Mouse (Mus musculus): ENCODE measurements around the gene Mrgprf. TPM values are rescaled to one million over a fixed set of nuclear protein-coding genes. Genes with fewer than 3 reads are reported as not detected.

The Mrgprf gene
- polyA plus RNA-seq, 1 experiment from 2014 or later, result not detected

- Histone ChIP-seq H3K36me3 (ENCODE audit: inconsistent target) (no peaks in the 10 kb centered on the region), H3K79me2 (ENCODE audit: inconsistent target) (no peaks in the 10 kb centered on the region), H3K4me3 (ENCODE audit: inconsistent target) (no peak overlapping the region), H3K27ac (no peak overlapping the region)
- WGBS (ENCODE audit: missing documents), result 100% methylated on average over 1 of the region's 1 CpGs
These were observed 9.2 kb downstream of the Mrgprf start for GRCm38 (mm10) chr7:145309877-145310276.

- 66% methylated on average over 5 of the region's 5 CpGs for WGBS (ENCODE audit: missing documents)
- H3K36me3 ChIP-seq (ENCODE audit: inconsistent target), result no peaks in the 10 kb centered on the region
- H3K27ac ChIP-seq, result no peak overlapping the region
- H3K4me3 ChIP-seq (ENCODE audit: inconsistent target), result no peak overlapping the region
- no peaks in the 10 kb centered on the region for H3K79me2 ChIP-seq (ENCODE audit: inconsistent target)
These were observed 9.9 kb downstream of the Mrgprf start for GRCm38 (mm10) chr7:145310526-145310925.

GRCm38 (mm10) chr7:145312137-145312536, 11.5 kb downstream of the Mrgprf start:
- no peaks in the 10 kb centered on the region for H3K79me2 ChIP-seq (ENCODE audit: inconsistent target)
- no peak overlapping the region for H3K4me3 ChIP-seq (ENCODE audit: inconsistent target)
- H3K27ac ChIP-seq, result no peak overlapping the region
- WGBS (ENCODE audit: missing documents), result 93% methylated on average over 3 of the region's 3 CpGs
- H3K36me3 ChIP-seq (ENCODE audit: inconsistent target), result no peaks in the 10 kb centered on the region

- H3K4me3 ChIP-seq (ENCODE audit: inconsistent target), result no peak within 1 kb of the TSS
- no peaks in the 10 kb centered on the region for H3K79me2 ChIP-seq (ENCODE audit: inconsistent target)
- no peak within 1 kb of the TSS for H3K27ac ChIP-seq
- no peaks in the 10 kb centered on the region for H3K36me3 ChIP-seq (ENCODE audit: inconsistent target)
- 98% methylated on average over 6 of the region's 6 CpGs for WGBS (ENCODE audit: missing documents)
These were observed 14.3 kb downstream of the Mrgprf start, which contains the start of gene Mrgprd for GRCm38 (mm10) chr7:145314785-145315411. TSS of gene Mrgprd (plus strand) at chr7:145314835.

- WGBS (ENCODE audit: missing documents), result 78% methylated on average over 4 of the region's 4 CpGs
- Histone ChIP-seq H3K79me2 (ENCODE audit: inconsistent target) (no peaks in the 10 kb centered on the region), H3K4me3 (ENCODE audit: inconsistent target) (no peak overlapping the region), H3K27ac (no peak overlapping the region), H3K36me3 (ENCODE audit: inconsistent target) (no peaks in the 10 kb centered on the region)
These were observed 16.9 kb downstream of the Mrgprf start for GRCm38 (mm10) chr7:145317522-145317921.

- Histone ChIP-seq H3K4me3 (ENCODE audit: inconsistent target) (no peak overlapping the region), H3K79me2 (ENCODE audit: inconsistent target) (no peaks in the 10 kb centered on the region), H3K27ac (no peak overlapping the region), H3K36me3 (ENCODE audit: inconsistent target) (no peaks in the 10 kb centered on the region)
- WGBS (ENCODE audit: missing documents), result 88% methylated on average over 3 of the region's 3 CpGs
These were observed 18.9 kb downstream of the Mrgprf start for GRCm38 (mm10) chr7:145319481-145319880.

- WGBS (ENCODE audit: missing documents), result 58% methylated on average over 4 of the region's 4 CpGs
- Histone ChIP-seq H3K4me3 (ENCODE audit: inconsistent target) (no peak overlapping the region), H3K27ac (no peak overlapping the region), H3K79me2 (ENCODE audit: inconsistent target) (no peaks in the 10 kb centered on the region), H3K36me3 (ENCODE audit: inconsistent target) (no peaks in the 10 kb centered on the region)
These were observed 23.0 kb downstream of the Mrgprf start for GRCm38 (mm10) chr7:145323607-145324006.

- H3K27ac ChIP-seq, result no peak overlapping the region
- H3K4me3 ChIP-seq (ENCODE audit: inconsistent target), result no peak overlapping the region
- H3K36me3 ChIP-seq (ENCODE audit: inconsistent target), result no peaks in the 10 kb centered on the region
- H3K79me2 ChIP-seq (ENCODE audit: inconsistent target), result no peaks in the 10 kb centered on the region
- 57% methylated on average over 2 of the region's 2 CpGs for WGBS (ENCODE audit: missing documents)
These were observed 25.1 kb downstream of the Mrgprf start for GRCm38 (mm10) chr7:145325697-145326096.

GRCm38 (mm10) chr7:145329982-145330381, 29.4 kb downstream of the Mrgprf start:
- H3K27ac ChIP-seq, result no peak overlapping the region
- WGBS (ENCODE audit: missing documents), result 93% methylated on average over 2 of the region's 2 CpGs
- no peaks in the 10 kb centered on the region for H3K36me3 ChIP-seq (ENCODE audit: inconsistent target)
- no peak overlapping the region for H3K4me3 ChIP-seq (ENCODE audit: inconsistent target)
- H3K79me2 ChIP-seq (ENCODE audit: inconsistent target), result no peaks in the 10 kb centered on the region

GRCm38 (mm10) chr7:145330641-145331040, 30.0 kb downstream of the Mrgprf start:
- H3K79me2 ChIP-seq (ENCODE audit: inconsistent target), result no peaks in the 10 kb centered on the region
- H3K4me3 ChIP-seq (ENCODE audit: inconsistent target), result no peak overlapping the region
- no peak overlapping the region for H3K27ac ChIP-seq
- WGBS (ENCODE audit: missing documents), result 88% methylated on average over 2 of the region's 2 CpGs
- no peaks in the 10 kb centered on the region for H3K36me3 ChIP-seq (ENCODE audit: inconsistent target)

- WGBS (ENCODE audit: missing documents), result 92% methylated on average over 1 of the region's 1 CpGs
- H3K4me3 ChIP-seq (ENCODE audit: inconsistent target), result no peak overlapping the region
- H3K36me3 ChIP-seq (ENCODE audit: inconsistent target), result no peaks in the 10 kb centered on the region
- no peak overlapping the region for H3K27ac ChIP-seq
- H3K79me2 ChIP-seq (ENCODE audit: inconsistent target), result no peaks in the 10 kb centered on the region
These were observed 31.9 kb downstream of the Mrgprf start for GRCm38 (mm10) chr7:145332376-145333041.

- no peak overlapping the region for H3K27ac ChIP-seq
- no peaks in the 10 kb centered on the region for H3K36me3 ChIP-seq (ENCODE audit: inconsistent target)
- 88% methylated on average over 6 of the region's 6 CpGs for WGBS (ENCODE audit: missing documents)
- no peak overlapping the region for H3K4me3 ChIP-seq (ENCODE audit: inconsistent target)
- no peaks in the 10 kb centered on the region for H3K79me2 ChIP-seq (ENCODE audit: inconsistent target)
These were observed 33.3 kb downstream of the Mrgprf start for GRCm38 (mm10) chr7:145333936-145334335.

GRCm38 (mm10) chr7:145334428-145335027, 33.9 kb downstream of the Mrgprf start:
- no peak overlapping the region for H3K4me3 ChIP-seq (ENCODE audit: inconsistent target)
- no peak overlapping the region for H3K27ac ChIP-seq
- H3K36me3 ChIP-seq (ENCODE audit: inconsistent target), result no peaks in the 10 kb centered on the region
- WGBS (ENCODE audit: missing documents), result 95% methylated on average over 3 of the region's 4 CpGs
- H3K79me2 ChIP-seq (ENCODE audit: inconsistent target), result no peaks in the 10 kb centered on the region

- Histone ChIP-seq H3K4me3 (ENCODE audit: inconsistent target) (no peak overlapping the region), H3K79me2 (ENCODE audit: inconsistent target) (no peaks in the 10 kb centered on the region), H3K36me3 (ENCODE audit: inconsistent target) (no peaks in the 10 kb centered on the region), H3K27ac (no peak overlapping the region)
These were observed 34.6 kb downstream of the Mrgprf start for GRCm38 (mm10) chr7:145335199-145335598.

GRCm38 (mm10) chr7:145335616-145336332, 35.1 kb downstream of the Mrgprf start:
- no peak overlapping the region for H3K4me3 ChIP-seq (ENCODE audit: inconsistent target)
- H3K27ac ChIP-seq, result no peak overlapping the region
- no peaks in the 10 kb centered on the region for H3K79me2 ChIP-seq (ENCODE audit: inconsistent target)
- H3K36me3 ChIP-seq (ENCODE audit: inconsistent target), result no peaks in the 10 kb centered on the region
- WGBS (ENCODE audit: missing documents), result 95% methylated on average over 3 of the region's 3 CpGs

Data from macrophage (primary cell).